Mouse (Mus musculus): Measurements from ENCODE around the gene St6galnac3.

St6galnac3 gene

DNA sequence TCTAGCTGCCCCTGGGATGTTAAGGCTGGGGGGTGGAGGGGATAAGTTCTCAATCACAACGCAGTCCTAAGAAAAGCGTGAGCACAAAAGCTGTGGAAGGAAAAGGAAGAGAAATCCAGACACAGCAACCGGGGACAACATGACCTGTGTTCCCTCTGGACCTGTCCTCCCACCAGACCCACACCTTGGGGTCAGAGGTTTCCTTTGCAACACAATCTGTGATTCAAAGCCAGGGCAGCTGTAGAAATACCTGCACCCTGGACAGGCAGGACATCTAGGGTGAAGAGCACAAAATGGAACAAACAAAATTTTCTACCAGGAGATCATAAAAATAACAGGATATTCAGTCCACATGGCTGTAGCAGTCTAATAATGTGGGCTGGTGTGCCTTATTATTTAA is 187.5 kb downstream of the St6galnac3 start:
- POLR2A ChIA-PET = no interaction called here
- CTCF ChIA-PET = interaction anchor here in 1 of 4 experiments (0.6 kb wide), 1 partner anchor 300 kb away, joined by 3 read pairs; no protein-coding TSS in a partner anchor

DNA sequence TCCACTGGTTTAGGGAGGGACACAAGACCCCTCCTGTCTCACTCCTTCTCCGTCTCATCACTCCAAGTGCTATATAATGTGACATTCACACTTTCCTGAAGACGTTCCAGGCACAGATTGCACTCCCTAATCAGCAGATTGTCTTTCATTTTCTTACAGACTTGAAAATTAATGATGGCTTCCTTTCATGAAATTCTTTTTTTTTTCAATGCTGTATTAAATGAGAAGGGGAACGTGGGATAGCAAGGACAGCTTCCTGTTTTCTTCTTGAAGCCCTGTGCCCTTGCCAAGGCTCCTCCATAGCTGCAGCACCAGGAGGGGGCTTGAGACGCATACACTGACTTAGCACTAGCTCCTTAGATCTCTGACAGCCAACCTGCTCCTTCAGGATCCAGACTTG is 188.7 kb downstream of the St6galnac3 start:
- ChIA-PET CTCF (interaction anchor here in 1 of 4 experiments (1.7 kb wide), 1 partner anchor 62 kb away, joined by 3 read pairs; no protein-coding TSS in a partner anchor), POLR2A (interaction anchor here in 1 of 4 experiments (0.6 kb wide), 1 partner anchor 117 kb away, joined by 3 read pairs; no protein-coding TSS in a partner anchor)

DNA sequence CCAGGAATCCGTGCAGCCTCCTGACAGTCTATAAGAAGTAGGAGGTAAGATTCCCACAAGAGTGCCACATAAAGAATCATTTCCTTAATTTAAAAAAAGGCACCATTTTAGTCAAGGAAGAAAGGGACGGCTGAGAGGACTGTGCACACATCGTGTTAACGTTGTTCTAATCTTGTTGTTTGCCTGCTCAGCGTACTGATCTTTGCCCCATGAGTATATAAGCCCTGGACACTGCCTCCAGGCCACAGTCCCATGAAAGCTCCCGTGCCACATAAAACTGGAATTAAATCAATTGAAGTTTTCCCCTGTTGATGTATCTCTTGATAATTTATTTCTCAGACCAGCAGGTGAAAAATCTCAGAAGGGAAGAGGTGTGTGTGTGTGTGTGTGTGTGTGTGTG is 195.8 kb downstream of the St6galnac3 start:
- ChIA-PET CTCF (no interaction called here), POLR2A (no interaction called here)

DNA sequence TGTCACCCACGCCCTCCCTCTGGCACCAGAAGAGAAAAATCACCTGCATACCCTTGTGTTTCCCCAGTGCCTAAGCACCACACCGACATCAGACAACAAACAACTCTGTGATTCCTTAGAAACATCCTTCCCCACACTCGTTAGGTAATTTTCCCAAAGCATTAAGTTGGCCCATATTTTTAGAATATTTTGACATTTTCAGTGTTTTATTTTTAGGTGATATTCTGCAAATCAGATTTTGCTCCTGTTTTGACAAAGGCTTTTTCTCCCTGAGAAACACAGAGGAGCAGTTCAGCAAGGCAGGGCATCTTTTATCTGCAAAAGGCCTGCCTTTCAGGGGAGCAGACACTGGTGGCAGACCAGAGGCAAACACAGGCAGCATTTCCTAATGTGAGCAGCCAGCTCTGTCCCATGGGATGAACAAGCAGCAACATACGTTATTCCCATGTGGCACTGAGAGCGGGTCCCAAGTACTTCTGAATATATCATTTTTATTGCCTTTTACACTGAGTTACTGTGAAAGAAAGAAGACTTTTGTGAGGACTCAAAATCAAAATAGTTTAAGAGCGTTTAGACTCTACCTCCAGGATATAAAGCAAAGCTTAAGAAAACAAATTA is 199.7 kb downstream of the St6galnac3 start:
- CTCF ChIA-PET = no interaction called here
- POLR2A ChIA-PET = interaction anchor here in 1 of 4 experiments (0.5 kb wide), 1 partner anchor 151 kb away, joined by 6 read pairs; no protein-coding TSS in a partner anchor

DNA sequence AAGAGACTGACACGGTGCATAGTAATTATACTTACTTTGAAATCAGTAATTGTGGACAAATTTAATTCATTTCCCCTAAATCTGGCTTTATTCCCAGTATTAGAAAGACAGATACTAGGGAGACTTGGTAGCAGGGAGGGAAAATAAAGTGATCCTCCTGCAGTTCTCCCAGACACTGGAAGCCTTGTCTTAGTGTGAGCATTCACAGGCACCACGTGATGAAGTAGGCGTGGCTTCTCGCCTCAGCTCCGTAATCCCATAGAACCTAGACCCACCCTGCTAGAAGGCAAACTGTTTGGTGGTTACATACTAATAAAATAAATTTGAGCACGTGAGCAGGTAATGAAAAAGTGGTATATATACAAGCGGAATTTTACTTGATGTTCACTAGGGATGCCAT is 208.1 kb downstream of the St6galnac3 start:
- POLR2A ChIA-PET = interaction anchor here in 1 of 4 experiments (0.6 kb wide), 1 partner anchor 10 kb away, joined by 3 read pairs; no protein-coding TSS in a partner anchor

DNA sequence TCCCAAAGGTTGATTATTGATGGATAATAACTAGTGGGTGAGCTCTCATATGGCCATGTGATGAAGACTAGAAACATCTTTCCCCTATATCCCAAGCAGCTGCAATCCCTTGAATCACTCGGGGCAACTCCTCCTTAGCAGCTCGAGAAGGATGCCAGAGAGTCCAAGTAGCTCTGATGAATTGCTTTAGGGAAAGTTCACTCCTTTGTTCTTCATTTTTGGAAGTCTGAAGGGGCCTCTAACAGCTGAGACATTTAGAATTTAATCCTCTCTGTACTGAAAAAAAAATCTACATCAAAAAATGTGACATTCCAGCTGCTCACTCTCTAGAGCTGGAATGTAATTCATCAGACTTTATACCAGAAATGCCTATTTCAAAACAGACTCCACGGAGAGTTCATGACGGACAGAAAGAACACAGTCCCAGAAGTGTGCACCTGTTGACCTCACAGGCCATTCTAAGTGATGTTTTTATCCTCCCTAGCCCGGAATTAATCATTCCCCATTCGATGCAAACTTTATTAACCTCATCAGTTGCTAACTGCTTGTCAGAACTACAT is 211.4 kb downstream of the St6galnac3 start:
- CTCF ChIA-PET = interaction anchor here in 1 of 4 experiments (0.9 kb wide), 1 partner anchor 12 kb away, joined by 4 read pairs; no protein-coding TSS in a partner anchor
- POLR2A ChIA-PET = interaction anchor here in 1 of 4 experiments (1.3 kb wide), 1 partner anchor 10 kb away, joined by 4 read pairs; no protein-coding TSS in a partner anchor

More for the DNA sequence above, 208.1 kb downstream of the St6galnac3 start:
- CTCF ChIA-PET = no interaction called here

DNA sequence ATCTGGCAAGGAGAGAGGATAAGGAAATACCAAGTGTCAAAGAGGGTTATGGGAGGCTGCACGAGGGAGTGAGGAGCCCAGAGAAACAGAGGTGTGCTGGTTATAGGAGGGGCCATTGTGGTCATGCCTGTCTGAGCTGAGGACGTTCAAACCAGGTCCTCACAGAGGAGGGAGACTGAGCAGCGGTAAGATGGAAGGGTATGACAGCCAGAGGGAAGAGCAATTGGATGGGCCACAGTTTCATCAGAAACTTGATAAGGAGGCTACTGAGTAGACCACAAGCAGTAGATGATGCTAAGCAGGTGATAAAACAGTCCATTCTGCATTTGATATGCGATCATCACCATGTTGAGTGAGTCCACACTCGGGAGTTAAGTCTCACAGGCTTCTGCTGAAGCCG is 212.4 kb downstream of the St6galnac3 start:
- ChIA-PET POLR2A (interaction anchor here in 1 of 4 experiments (1.3 kb wide), 1 partner anchor 11 kb away, joined by 4 read pairs; no protein-coding TSS in a partner anchor), CTCF (no interaction called here)

DNA sequence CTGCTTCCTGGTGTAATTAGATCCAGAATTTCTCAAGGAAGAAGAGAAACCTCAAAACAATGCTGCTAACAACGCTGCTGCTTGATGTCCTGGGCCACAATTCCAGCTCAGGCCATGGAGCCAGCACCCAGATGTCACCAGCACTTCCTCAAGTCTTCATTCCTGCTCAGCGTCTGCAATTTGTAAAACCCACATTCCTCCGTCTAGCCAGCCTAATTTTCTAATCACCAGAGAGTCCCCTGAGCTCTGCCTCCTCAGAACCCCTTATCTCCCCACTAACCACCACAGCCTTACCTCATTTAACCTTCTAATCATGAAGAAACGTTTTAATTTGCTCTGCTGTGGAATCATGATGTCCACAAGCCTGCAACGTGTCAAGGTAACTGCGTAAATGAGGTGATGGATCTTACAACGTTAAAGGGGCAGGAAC is 213.8 kb downstream of the St6galnac3 start:
- ChIA-PET CTCF (no interaction called here), POLR2A (no interaction called here)

DNA sequence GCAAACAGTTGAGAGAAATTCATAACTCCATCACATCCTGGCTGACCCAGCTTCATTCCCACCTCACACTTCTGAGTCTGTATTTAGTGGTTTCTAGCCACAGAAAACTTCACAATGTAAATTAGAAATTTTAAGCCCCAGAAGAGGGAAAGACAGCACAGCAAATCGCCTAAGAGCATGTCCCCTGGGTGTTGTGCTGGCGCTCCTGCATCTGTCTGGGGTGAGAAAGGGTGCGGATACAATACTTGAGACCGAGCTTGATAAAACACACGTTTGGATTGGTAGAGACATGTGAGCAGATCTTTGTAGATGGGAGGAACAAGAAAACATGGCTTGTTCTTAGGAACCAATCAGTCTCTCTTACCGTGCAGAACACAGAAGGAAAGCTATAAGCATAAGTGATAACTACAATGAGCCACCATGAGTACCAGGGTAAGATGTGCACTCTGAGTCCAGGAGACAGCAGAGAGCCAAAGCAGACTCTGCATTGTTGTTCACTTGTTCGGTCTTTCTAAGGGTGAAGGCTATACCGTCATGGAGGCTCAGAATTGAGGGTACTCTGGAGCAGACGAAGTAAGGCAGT is 214.8 kb downstream of the St6galnac3 start:
- CTCF ChIA-PET = no interaction called here
- POLR2A ChIA-PET = no interaction called here

DNA sequence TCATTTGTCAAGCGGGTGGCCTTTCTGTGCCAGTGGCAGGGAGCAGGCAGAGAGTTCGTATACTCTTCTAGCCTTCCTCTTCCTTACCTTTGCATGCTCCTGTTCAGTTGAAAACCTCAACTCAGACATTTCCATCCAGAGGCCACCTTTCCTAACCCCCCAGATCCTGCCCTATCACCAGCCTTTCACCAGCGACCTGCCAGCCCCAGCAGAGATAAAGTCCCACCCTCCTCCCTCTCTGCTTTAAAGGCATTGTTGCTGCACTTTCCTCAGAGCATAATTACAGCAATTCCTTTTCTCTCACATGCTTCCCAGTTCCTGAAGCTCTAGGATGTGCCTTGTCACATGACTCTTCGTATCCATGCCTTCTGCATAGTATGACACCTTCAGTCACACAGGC is 215.3 kb downstream of the St6galnac3 start:
- ChIA-PET CTCF (no interaction called here), POLR2A (no interaction called here)

DNA sequence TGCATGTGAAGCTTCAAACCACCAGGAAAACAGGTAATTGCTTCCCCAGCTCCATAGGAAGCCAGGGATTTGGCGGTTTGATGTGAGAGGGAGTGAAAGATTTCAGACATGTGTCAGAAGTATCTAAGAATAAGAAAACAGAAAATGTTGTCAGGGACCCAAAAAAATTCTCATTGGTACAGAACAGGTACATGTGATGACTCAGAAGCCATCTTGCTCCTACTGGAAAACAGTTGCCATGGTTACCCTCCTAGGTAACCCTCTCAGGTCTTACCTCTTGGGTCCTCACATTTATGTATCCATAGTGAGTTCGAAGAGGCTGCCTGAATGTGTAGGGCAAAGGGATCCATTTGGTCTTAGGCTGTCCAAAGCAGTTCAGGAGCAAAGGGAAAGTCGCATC is 215.9 kb downstream of the St6galnac3 start:
- POLR2A ChIA-PET = interaction anchor here in 1 of 4 experiments (0.6 kb wide), 1 partner anchor 30 kb away, joined by 3 read pairs; no protein-coding TSS in a partner anchor
- CTCF ChIA-PET = interaction anchor here in 1 of 4 experiments (0.7 kb wide), 1 partner anchor 90 kb away, joined by 6 read pairs; no protein-coding TSS in a partner anchor

DNA sequence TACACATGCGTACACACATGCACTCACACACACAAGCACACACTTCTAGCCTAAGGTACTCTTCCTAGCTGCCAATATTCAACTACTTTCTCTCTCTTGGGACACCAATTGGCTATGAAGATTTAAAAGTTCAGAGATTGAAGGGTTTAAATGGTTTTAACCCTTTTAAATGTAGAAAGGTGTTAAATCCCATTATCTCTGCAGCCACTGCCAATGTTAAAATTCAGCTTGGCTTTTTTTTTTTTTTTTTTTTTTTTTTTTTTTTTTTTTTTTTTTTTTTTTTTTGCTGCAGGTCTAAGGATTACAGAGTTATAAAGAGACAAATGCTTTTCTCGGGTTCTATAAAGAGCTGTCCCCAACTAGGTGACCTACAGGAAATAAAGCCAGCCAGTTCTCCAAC is 216.4 kb downstream of the St6galnac3 start:
- POLR2A ChIA-PET = interaction anchor here in 1 of 4 experiments (0.6 kb wide), 2 partner anchors 30 to 37 kb away, joined by 3 read pairs; no protein-coding TSS in a partner anchor
- CTCF ChIA-PET = interaction anchor here in 2 of 4 experiments (0.7 kb wide), 2 partner anchors 13 to 90 kb away, joined by 3 to 6 read pairs; no protein-coding TSS in a partner anchor

DNA sequence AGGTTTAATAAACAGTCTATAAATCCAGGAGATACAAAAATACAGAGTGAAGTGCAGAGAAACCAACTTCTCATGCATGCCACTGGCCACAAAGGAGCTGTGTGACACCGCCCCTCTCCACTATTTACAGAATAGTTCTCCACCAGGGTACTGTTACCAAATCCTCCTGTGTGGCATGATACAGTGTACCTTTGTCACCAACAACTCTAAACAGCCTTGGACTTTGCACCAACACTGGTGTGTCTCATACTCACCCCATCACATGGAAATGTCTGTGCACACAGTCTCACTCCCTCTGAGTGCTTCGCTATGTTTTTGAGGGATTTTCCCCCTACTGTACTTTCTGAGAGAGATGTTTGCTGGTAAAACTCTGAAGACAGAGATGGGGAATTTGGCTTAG is 217.4 kb downstream of the St6galnac3 start:
- ChIA-PET POLR2A (no interaction called here), CTCF (no interaction called here)

DNA sequence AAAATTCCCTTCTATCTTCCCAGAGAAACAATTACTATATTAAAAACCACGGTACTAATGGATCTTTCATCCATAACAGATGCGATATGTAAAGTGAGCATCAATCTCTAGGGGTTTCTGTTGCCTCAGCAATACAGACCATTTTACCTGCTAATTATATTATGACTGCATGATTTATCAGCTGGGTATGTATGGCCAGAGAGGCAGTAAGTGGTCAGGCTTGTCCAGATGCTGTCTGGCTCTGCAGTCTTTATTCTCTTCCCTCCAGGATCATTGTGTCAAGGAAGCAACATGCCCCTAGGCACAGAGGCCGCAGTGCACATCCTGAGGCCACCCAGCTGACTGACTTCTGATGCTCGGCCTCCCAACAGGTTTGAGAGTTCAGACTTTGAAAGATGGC is 222.5 kb downstream of the St6galnac3 start:
- ChIA-PET CTCF (no interaction called here), POLR2A (no interaction called here)

DNA sequence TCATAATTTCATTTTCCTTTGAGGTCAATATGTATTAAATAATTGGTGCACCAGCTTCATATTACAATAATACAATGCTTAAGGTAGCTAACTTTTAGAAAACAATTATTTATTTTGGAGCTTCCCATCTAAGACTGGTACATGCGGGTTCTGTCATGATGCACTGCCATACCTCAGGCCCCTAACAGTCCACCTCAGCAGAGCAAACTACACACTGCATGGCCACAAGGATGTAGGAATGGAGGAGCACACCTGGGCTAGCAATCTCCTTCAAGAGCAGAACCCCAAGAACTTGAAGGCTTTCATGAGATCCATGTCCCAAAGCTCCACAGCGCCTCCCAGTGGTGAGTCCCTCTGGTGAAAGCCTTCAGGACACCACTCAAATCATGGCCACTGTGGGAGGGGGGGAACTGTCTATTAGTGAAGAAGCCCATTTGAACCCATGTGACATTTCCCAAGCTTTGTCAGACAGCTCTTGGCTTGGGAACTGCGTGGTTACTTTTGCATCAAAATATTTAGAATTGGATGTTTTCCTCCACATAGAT is 223.6 kb downstream of the St6galnac3 start:
- POLR2A ChIA-PET = interaction anchor here in 1 of 4 experiments (0.8 kb wide), 1 partner anchor 153 kb away, joined by 3 read pairs; no protein-coding TSS in a partner anchor
- CTCF ChIA-PET = interaction anchor here (0.6 to 1.5 kb wide), 18 partner anchors 9 to 717 kb away, joined by 3 to 6 read pairs (median 4); no protein-coding TSS in a partner anchor

DNA sequence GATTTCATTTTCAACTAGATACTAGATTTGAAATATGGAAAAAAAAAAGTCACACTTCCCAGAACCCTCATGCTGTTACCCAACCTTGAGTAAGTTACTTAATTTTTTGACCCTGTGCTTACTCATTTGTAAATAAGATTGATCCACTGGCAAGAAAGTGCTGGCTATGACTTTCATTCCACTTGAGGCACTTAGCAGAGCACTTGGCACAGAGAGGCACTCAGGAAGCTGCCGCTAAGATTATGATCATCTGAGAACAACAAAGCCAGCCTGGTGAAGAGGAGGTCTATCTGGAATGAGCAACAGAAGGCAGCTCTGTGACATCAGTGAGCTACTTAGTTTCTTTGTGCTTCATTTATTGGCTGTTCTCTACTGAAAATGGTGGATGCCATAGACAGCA is 232.0 kb downstream of the St6galnac3 start:
- POLR2A ChIA-PET = interaction anchor here in 2 of 4 experiments (0.7 to 1.0 kb wide), 2 partner anchors 17 to 41 kb away, joined by 3 to 8 read pairs; no protein-coding TSS in a partner anchor

DNA sequence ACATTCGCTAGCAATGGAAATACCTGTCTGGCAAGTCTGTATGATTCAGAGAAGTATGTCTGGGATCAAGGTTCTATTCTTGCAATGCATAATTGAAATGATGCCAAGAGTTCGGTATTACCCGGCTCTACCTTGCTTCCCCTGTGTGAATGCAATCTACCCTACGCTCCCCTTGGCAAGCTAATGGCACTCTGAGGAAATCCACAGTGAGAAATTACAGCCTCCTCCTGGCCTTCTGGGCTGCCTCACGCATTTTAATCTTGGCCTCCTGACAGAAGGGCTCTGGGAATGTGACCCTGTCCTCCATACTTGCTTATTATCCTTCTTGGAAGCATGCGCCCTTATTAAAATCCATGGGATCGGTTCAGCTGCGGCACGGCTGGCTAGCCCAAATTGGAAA is 235.3 kb downstream of the St6galnac3 start:
- POLR2A ChIA-PET = no interaction called here
- CTCF ChIA-PET = no interaction called here

More for the DNA sequence above, 232.0 kb downstream of the St6galnac3 start:
- CTCF ChIA-PET = interaction anchor here in 2 of 4 experiments (0.7 to 1.6 kb wide), 3 partner anchors 8 to 1181 kb away, joined by 3 to 5 read pairs (median 3); no protein-coding TSS in a partner anchor

DNA sequence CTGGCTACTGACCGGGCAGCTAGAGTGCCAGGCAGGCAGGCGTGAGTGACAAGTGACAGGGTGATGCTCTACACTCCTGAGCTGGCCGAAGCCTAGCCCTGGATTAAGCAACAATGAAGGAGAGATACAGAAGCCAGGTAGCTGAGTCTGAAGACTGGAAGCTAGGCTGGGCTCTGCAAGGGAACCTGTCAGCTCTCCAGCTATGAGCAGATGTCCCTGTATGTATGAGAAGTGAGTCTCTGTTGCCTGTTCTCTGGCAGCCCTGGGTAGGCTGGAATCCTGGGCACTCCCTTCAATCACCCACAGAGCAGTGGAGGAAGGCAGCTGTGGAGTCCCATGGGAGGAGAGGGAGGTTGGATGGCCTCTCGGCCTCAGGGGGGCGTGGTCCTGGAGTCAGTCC is 236.0 kb downstream of the St6galnac3 start:
- CTCF ChIA-PET = no interaction called here
- POLR2A ChIA-PET = interaction anchor here in 1 of 4 experiments (0.6 kb wide), 1 partner anchor 872 kb away, joined by 3 read pairs; no protein-coding TSS in a partner anchor

DNA sequence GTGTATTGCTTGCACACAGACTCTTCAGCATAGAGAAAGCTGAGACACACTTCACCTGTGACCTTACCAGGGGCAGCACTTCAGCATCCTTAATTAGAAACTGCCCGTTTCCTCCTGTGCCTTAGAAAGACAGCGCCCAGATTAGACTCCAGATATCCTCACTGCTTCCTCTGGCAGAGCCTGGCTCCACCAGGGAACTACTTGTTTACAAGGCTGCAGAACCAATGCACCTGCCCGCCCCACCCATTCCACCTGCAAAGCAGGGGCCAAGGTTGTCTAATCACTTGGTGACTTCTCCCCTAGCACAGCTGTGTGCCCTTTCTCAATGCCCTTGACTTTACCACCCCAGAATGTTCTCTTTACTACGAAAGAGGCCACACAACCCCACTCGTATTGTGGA is 239.8 kb downstream of the St6galnac3 start:
- POLR2A ChIA-PET = interaction anchor here in 1 of 4 experiments (1.1 kb wide), 1 partner anchor 32 kb away, joined by 3 read pairs; no protein-coding TSS in a partner anchor
- CTCF ChIA-PET = no interaction called here

DNA sequence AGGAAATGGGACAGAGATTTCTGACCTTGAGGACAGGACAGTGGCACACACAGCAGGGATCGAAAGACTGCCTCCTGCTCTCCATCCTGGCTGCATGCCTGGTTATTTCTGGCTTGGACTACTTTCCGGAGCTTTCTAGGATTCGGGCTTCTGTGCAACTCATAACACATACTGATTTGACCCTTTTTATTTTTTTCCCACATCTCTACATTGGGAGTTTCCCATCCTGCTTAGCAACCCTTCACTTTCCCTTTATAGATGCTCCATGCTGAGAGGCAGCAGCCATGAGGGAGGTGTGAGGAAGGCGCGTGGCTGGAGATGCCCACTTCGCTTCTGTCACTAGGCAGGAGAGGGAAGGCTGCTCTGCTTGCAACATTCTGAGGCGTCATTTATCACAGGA is 240.3 kb downstream of the St6galnac3 start:
- CTCF ChIA-PET = no interaction called here
- POLR2A ChIA-PET = no interaction called here

All from embryonic stem cell, embryonic (primary cell).